Mouse (Mus musculus) hindbrain, postnatal 0 days (tissue): ENCODE data around the gene Med16. TPM values are rescaled to one million over a fixed set of nuclear protein-coding genes. Genes with fewer than 3 reads are reported as not detected.

Source experiments
- ATAC-seq: fragments of 200-750 bp; cut with Nextera tagmentation; 2 replicates; pipeline ENCODE4 v1.8.0; 2017; ENCODE audit warnings: mild to moderate bottlenecking, moderate TSS enrichment, moderate library complexity
- DNase-seq: peaks from one replicate; pipeline ENCODE4 v3.0.0-alpha.2; 2015; ENCODE audit warnings: low spot score
- H3K27ac ChIP-seq: fragments of 300-500 bp; sonication (generic); 2 replicates; pipeline ENCODE4 v1.5.1; 2014; ENCODE audit warnings: mild to moderate bottlenecking
- H3K27me3 ChIP-seq: fragments of 300-500 bp; sonication (generic); 2 replicates; pipeline ENCODE4 v1.6.1; 2014; ENCODE audit warnings: low read length, mixed read lengths; ENCODE audit not compliant: insufficient read depth
- H3K36me3 ChIP-seq: fragments of 300-500 bp; sonication (generic); 2 replicates; pipeline ENCODE4 v1.6.1; 2014; ENCODE audit warnings: low read length, mixed read lengths; ENCODE audit not compliant: insufficient read depth
- H3K4me1 ChIP-seq: fragments of 300-500 bp; sonication (generic); 2 replicates; pipeline ENCODE4 v1.6.1; 2014; ENCODE audit warnings: antibody characterized with exemption, low read length, mixed read lengths; ENCODE audit not compliant: insufficient read depth
- H3K4me2 ChIP-seq: fragments of 300-500 bp; sonication (generic); 2 replicates; pipeline ENCODE4 v1.6.1; 2014; ENCODE audit warnings: low read depth, mild to moderate bottlenecking, low read length, moderate library complexity, mixed read lengths
- H3K4me3 ChIP-seq: fragments of 300-500 bp; sonication (generic); 2 replicates; pipeline ENCODE4 v1.5.1; 2014; ENCODE audit warnings: low read length
- H3K9ac ChIP-seq: fragments of 300-500 bp; sonication (generic); replicated peaks from 2 replicates; pipeline ENCODE4 v1.6.1; 2014; ENCODE audit warnings: mild to moderate bottlenecking, low read length, moderate library complexity, mixed read lengths
- H3K9me3 ChIP-seq: fragments of 300-500 bp; sonication (generic); 2 replicates; pipeline ENCODE4 v1.6.1; 2016; ENCODE audit warnings: low read length, mixed read lengths
- CTCF ChIP-seq: IDR thresholded peaks from 2 replicates; pipeline ENCODE4 v1.5.1; 2016; ENCODE audit warnings: antibody characterized with exemption, control low read depth, low read depth
- WGBS: fragments of 180-500 bp; shearing (Covaris S2); extraction: QIAGEN DNeasy Blood & Tissue Kit; methylation state at CpG from one replicate; pipeline ENCODE4 v1.1.7; 2014; 5-methylcytosine and 5-hydroxymethylcytosine counted together
- polyA plus RNA-seq: library from polyadenylated mRNA; unstranded; fragments of >200 nt; fragmentation: Nextera tagmentation; extraction: Ambion mirVana; gene quantifications from 2 replicates; pipeline ENCODE4 v1.2.1, GENCODE M21; 2015
- total RNA-seq: library from RNA; depleted of rRNA; stranded (reverse); fragments of >200 nt; gene quantifications from 2 replicates; pipeline ENCODE4 v1.2.3, GENCODE M21; 2014

Med16 gene
- total and polyA plus RNA-seq, 2 experiments from 2014 or later = 48.4 to 82.2 TPM

- DNase-seq = peak; percentile 45
- no peak for ATAC-seq
These were observed 24.3 kb downstream of the Med16 start for GRCm38 (mm10) chr10:79884446-79884845.

DNA sequence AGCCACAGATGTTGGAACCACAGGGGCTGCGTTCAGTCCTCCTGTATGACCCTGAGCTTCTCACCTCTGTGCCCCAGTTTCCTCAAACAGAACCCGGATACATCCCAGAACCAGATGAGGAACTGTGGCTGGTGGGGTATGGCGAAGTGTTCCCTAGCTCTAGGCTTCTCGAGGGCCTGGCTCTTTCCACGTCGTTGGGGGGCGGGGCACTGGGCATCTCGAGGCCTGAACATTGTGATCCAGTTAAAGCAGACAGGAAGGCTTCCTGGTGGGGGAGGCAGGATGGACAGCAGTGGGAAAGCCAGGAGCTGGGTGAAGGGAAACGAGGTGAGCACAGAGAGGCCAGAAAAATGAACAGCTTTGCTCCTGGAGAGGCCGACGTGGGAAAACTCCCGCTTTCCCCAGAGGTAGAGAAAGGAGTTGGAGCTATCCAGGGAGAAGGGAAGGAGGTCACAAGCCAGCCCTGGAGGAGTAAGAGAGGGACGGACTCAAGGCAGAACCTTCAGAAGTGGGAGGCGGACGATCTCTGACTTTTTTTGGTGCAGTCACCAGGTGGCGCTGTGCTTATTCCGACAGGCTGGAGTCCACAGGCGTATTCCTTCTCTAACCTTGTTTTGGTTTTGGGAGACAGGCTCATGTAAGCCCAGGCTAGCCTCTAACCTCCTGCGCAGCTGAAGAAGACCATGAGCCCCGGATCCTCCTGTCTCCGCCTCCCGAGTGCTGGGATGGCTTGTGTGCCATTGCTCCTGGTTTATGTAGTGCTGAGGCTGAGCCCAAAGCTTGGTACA is 25.2 kb downstream of the Med16 start:
- ATAC-seq (peak; percentile 59; the same call in 1 of the 2 replicates), DNase-seq (peak; percentile 87)
- H3K4me1 ChIP-seq = no peaks in the 10 kb centered on the region
- WGBS = 16% methylated on average over 22 of the region's 22 CpGs
- peak; percentile 86 for TF ChIP-seq CTCF
- H3K36me3 ChIP-seq = no peaks in the 10 kb centered on the region
- no peak overlapping the region for H3K4me3 ChIP-seq
- no peak overlapping the region for H3K27ac ChIP-seq
- H3K9ac ChIP-seq = no peak overlapping the region
- peaks cover 5% of the 10 kb centered on the region; the same call in 1 of the 2 replicates for H3K27me3 ChIP-seq
- no peaks in the 10 kb centered on the region for H3K9me3 ChIP-seq
- no peak overlapping the region for H3K4me2 ChIP-seq

More at GRCm38 (mm10) chr10:79884446-79884845, 24.3 kb downstream of the Med16 start:
- H3K27ac ChIP-seq = no peak overlapping the region
- WGBS = 25% methylated on average over 4 of the region's 4 CpGs
- no peak overlapping the region for H3K4me2 ChIP-seq
- H3K27me3 ChIP-seq = peaks cover 5% of the 10 kb centered on the region; the same call in 1 of the 2 replicates
- no peaks in the 10 kb centered on the region for H3K9me3 ChIP-seq
- H3K36me3 ChIP-seq = no peaks in the 10 kb centered on the region
- TF ChIP-seq CTCF = no peak
- no peak overlapping the region for H3K9ac ChIP-seq
- no peak overlapping the region for H3K4me3 ChIP-seq
- no peaks in the 10 kb centered on the region for H3K4me1 ChIP-seq

- H3K4me1 ChIP-seq = no peaks in the 10 kb centered on the region
- DNase-seq (no peak), ATAC-seq (no peak)
- H3K27ac ChIP-seq = no peak overlapping the region
- H3K9ac ChIP-seq = no peak overlapping the region
- no peak for TF ChIP-seq CTCF
- H3K27me3 ChIP-seq = peaks cover 5% of the 10 kb centered on the region; the same call in 1 of the 2 replicates
- no peaks in the 10 kb centered on the region for H3K9me3 ChIP-seq
- WGBS = 15% methylated on average over 22 of the region's 22 CpGs
- peak overlapping the region; percentile 18; the same call in 1 of the 2 replicates for H3K4me2 ChIP-seq
- H3K4me3 ChIP-seq = no peak overlapping the region
- H3K36me3 ChIP-seq = no peaks in the 10 kb centered on the region
These were observed 26.7 kb downstream of the Med16 start for GRCm38 (mm10) chr10:79881981-79882380.

GRCm38 (mm10) chr10:79880721-79881120 is 28.0 kb downstream of the Med16 start:
- H3K27ac ChIP-seq = no peak overlapping the region
- 20% methylated on average over 9 of the region's 9 CpGs for WGBS
- H3K9me3 ChIP-seq = no peaks in the 10 kb centered on the region
- DNase-seq = no peak
- no peak overlapping the region for H3K4me2 ChIP-seq
- no peak overlapping the region for H3K4me3 ChIP-seq
- H3K9ac ChIP-seq = no peak overlapping the region
- no peak for ATAC-seq
- H3K27me3 ChIP-seq = peaks cover 5% of the 10 kb centered on the region; the same call in 1 of the 2 replicates
- TF ChIP-seq CTCF = no peak
- H3K4me1 ChIP-seq = no peaks in the 10 kb centered on the region
- H3K36me3 ChIP-seq = no peaks in the 10 kb centered on the region

- H3K9ac ChIP-seq = no peak overlapping the region
- H3K4me3 ChIP-seq = no peak overlapping the region
- H3K36me3 ChIP-seq = no peaks in the 10 kb centered on the region
- DNase-seq (no peak), ATAC-seq (no peak)
- H3K4me1 ChIP-seq = no peaks in the 10 kb centered on the region
- no peak overlapping the region for H3K27ac ChIP-seq
- no peak overlapping the region for H3K4me2 ChIP-seq
- peaks cover 5% of the 10 kb centered on the region; the same call in 1 of the 2 replicates for H3K27me3 ChIP-seq
- WGBS = 39% methylated on average over 3 of the region's 3 CpGs
- no peaks in the 10 kb centered on the region for H3K9me3 ChIP-seq
- TF ChIP-seq CTCF = no peak
These were observed 29.2 kb downstream of the Med16 start for GRCm38 (mm10) chr10:79879527-79879926.

DNA sequence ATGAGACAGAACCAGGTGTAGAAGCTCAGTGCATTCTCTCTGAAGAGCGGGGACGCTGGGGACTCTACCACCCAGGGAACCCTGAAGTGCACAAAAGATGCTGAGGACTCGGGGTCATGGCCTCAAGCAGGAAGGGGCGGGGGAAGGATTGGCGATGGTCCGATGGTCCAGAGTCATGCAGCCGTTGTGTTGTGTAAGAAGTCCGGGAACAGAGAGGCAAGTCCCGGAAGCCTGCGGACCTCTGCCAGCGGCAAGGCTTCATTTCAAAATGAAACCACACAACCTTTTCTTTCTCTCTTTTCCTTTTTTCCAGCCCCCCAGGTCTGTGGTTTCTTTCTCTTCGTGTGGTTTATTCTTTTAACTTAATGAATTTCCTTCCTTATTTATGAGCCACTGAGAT is 31.0 kb downstream of the Med16 start:
- ATAC-seq (no peak), DNase-seq (no peak)
- Histone ChIP-seq H3K4me2 (no peak overlapping the region), H3K4me1 (peaks cover 2% of the 10 kb centered on the region; the same call in 1 of the 2 replicates), H3K27ac (no peak overlapping the region), H3K27me3 (no peaks in the 10 kb centered on the region; the same call in 1 of the 2 replicates), H3K9ac (no peak overlapping the region), H3K36me3 (no peaks in the 10 kb centered on the region), H3K9me3 (no peaks in the 10 kb centered on the region), H3K4me3 (no peak overlapping the region)
- WGBS = 32% methylated on average over 12 of the region's 12 CpGs
- TF ChIP-seq CTCF = no peak

DNA sequence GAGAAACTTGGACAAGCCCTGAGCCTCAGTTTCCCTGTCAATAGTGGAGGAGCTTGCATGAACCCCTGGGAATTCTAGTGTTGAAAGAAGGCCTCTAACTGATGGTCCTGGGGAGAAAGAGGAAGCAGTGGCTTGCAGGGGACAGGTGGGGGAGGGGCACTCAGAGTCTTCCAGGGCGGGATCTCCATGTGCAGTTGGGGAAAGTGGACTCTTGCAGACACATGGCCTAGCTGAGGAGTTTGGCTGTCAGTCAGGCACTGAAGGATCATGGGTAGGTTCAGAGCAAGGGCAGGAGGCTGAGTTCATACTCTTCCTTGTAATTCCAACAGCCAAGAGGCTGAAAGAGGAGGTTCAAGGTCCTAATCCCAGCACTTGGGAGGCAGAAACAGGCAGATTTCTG is 31.5 kb downstream of the Med16 start:
- no peaks in the 10 kb centered on the region; the same call in 1 of the 2 replicates for H3K27me3 ChIP-seq
- DNase-seq = no peak
- H3K4me3 ChIP-seq = no peak overlapping the region
- H3K4me2 ChIP-seq = no peak overlapping the region
- TF ChIP-seq CTCF = no peak
- H3K9me3 ChIP-seq = no peaks in the 10 kb centered on the region
- no peak overlapping the region for H3K27ac ChIP-seq
- H3K36me3 ChIP-seq = no peaks in the 10 kb centered on the region
- 53% methylated on average over 1 of the region's 1 CpGs for WGBS
- no peak for ATAC-seq
- no peak overlapping the region for H3K9ac ChIP-seq
- H3K4me1 ChIP-seq = peaks cover 6% of the 10 kb centered on the region; the same call in 1 of the 2 replicates
